Mouse (Mus musculus) layer of hippocampus, adult 8-10 months (tissue): ENCODE measurements around the gene Dennd5a. TPM values are rescaled to one million over a fixed set of nuclear protein-coding genes. Genes with fewer than 3 reads are reported as not detected.

Experiments used
- DNase-seq, 2 experiments: peaks; one replicate each; pipeline ENCODE4 v3.0.0; 2022; ENCODE audit warnings: low spot score in 2 of 2
- total RNA-seq, 4 experiments: library from RNA; stranded (reverse); gene quantifications; 2 replicates each; pipeline ENCODE4 v1.2.4; 2022

Gene Dennd5a
- total RNA-seq, 4 experiments from 2014 or later, result 206 to 222 (median 217) TPM

- DNase-seq, result no peak
These were observed 74.0 kb downstream of the Dennd5a start for GRCm38 (mm10) chr7:109886249-109886648.

GRCm38 (mm10) chr7:109882574-109882973 is 77.7 kb downstream of the Dennd5a start:
- no peak for DNase-seq

- DNase-seq, result no peak
These were observed 78.6 kb downstream of the Dennd5a start for GRCm38 (mm10) chr7:109881561-109882099.

GRCm38 (mm10) chr7:109879158-109879557 is 81.1 kb downstream of the Dennd5a start:
- no peak for DNase-seq

- no peak for DNase-seq
These were observed 84.2 kb downstream of the Dennd5a start for GRCm38 (mm10) chr7:109876085-109876484.

- no peak for DNase-seq
These were observed 84.7 kb downstream of the Dennd5a start for GRCm38 (mm10) chr7:109875598-109875997.

GRCm38 (mm10) chr7:109875033-109875432 is 85.2 kb downstream of the Dennd5a start:
- no peak for DNase-seq

GRCm38 (mm10) chr7:109873170-109873569 is 87.1 kb downstream of the Dennd5a start:
- no peak for DNase-seq

GRCm38 (mm10) chr7:109871232-109871631 is 89.0 kb downstream of the Dennd5a start:
- DNase-seq, result no peak

GRCm38 (mm10) chr7:109868498-109868897 is 91.8 kb downstream of the Dennd5a start:
- no peak for DNase-seq

GRCm38 (mm10) chr7:109866643-109867042 is 93.6 kb downstream of the Dennd5a start:
- no peak for DNase-seq

GRCm38 (mm10) chr7:109865370-109866229 is 94.7 kb downstream of the Dennd5a start, which contains the start of gene Scube2:
TSS of gene Scube2 (minus strand) at chr7:109865679.
- no peak for DNase-seq

- no peak for DNase-seq
These were observed 96.7 kb downstream of the Dennd5a start for GRCm38 (mm10) chr7:109863561-109863960.

- DNase-seq, result no peak
These were observed 100.1 kb downstream of the Dennd5a start for GRCm38 (mm10) chr7:109860162-109860561.

GRCm38 (mm10) chr7:109859354-109859753 is 100.9 kb downstream of the Dennd5a start:
- no peak for DNase-seq

- DNase-seq, result no peak
These were observed 107.5 kb downstream of the Dennd5a start for GRCm38 (mm10) chr7:109852752-109853212.

GRCm38 (mm10) chr7:109852017-109852416 is 108.3 kb downstream of the Dennd5a start:
- DNase-seq, result no peak

- no peak for DNase-seq
These were observed 109.7 kb downstream of the Dennd5a start for GRCm38 (mm10) chr7:109850531-109850930.

- no peak for DNase-seq
These were observed 110.4 kb downstream of the Dennd5a start for GRCm38 (mm10) chr7:109849750-109850434.

GRCm38 (mm10) chr7:109848867-109849733 is 111.2 kb downstream of the Dennd5a start:
- no peak for DNase-seq

GRCm38 (mm10) chr7:109844100-109844499 is 116.2 kb downstream of the Dennd5a start:
- DNase-seq, result no peak
